Mouse (Mus musculus) testis, adult 2 months (tissue): ENCODE results near the gene Gse1.

Source experiments
- CTCF ChIP-seq: fragments of 200-500 bp; IDR thresholded peaks from 2 replicates; pipeline ENCODE4 v1.5.1; 2012; ENCODE audit warnings: low read depth, mild to moderate bottlenecking, inconsistent platforms, low read length, moderate library complexity; ENCODE audit not compliant: control insufficient read depth, insufficient read depth, insufficient replicate concordance
- POLR2A ChIP-seq: fragments of 200-500 bp; IDR thresholded peaks from 2 replicates; pipeline ENCODE4 v1.6.1; 2012; ENCODE audit warnings: low read depth, mild to moderate bottlenecking, inconsistent platforms, low read length, moderate library complexity; ENCODE audit not compliant: control insufficient read depth

- TF ChIP-seq POLR2A (no peak), CTCF (no peak)
These were observed 345.6 kb downstream of the Gse1 start for GRCm38 (mm10) chr8:120573866-120574265.
